Mouse (Mus musculus): ENCODE data around the gene Cyba. TPM values are rescaled to one million over a fixed set of nuclear protein-coding genes. Genes with fewer than 3 reads are reported as not detected.

Gene Cyba
- polyA plus RNA-seq, 1 experiment from 2014 or later, result 220 TPM

DNA sequence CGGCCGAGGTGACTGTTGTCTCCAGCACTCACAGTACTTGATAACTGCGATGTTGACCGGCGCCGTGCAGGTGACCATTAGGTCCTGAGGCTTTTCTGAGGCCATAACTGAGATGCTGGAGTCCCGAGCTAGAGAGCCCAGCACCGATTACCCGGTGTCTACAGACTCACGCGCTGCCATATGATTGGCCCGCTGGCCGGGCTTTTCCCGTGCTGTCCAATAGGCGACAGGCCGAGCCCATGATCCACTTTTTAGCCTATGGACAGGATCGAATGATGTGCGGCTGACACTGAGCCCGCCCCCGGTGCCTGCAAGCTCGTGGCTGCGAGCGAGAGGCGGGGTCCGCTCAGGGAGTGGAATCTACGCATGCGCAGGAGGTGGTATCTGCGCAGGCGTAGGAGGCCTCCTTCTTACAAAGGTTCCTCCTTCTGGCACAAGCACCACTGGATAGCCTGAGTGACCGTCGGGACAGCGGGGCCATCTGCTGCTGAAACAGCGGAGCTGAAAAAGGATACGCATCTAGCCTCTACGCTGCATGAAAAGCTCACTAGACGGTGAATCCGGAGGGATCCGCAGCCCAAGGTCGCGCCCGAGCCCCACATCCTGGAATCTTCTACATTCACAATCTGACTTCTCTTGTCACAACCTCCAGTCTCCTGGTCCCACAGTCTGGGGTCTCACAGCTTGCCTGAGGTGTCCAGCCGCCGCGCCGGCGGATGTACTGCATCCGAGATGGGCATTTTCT lies 10.7 kb upstream of the Cyba start, which contains the start of gene Mvd:
Gene Mvd, minus strand, starts transcription at position 161 of the 745 bp plus-strand sequence.
- Histone ChIP-seq H3K9me3 (ENCODE audit: low read length) (no peaks in the 10 kb centered on the region), H3K9ac (replicated peaks) (peak within 1 kb of the TSS; percentile 73), H3K4me1 (ENCODE audit: insufficient read depth) (peaks cover 29% of the 10 kb centered on the region), H3K27me3 (ENCODE audit: insufficient read depth, low read length) (no peaks in the 10 kb centered on the region), H3K36me3 (replicated peaks; ENCODE audit: insufficient read depth, low read length) (peaks cover 9% of the 10 kb centered on the region; the same call in 1 of the 2 replicates), H3K4me3 (ENCODE audit: low read depth, low read length) (peak within 1 kb of the TSS; percentile 70), H3K4me2 (ENCODE audit: low read depth, low read length) (peak within 1 kb of the TSS; percentile 100), H3K27ac (ENCODE audit: low read depth) (peak within 1 kb of the TSS; percentile 89)
- TF ChIP-seq EP300 (IDR thresholded peaks at IDR 0.05; ENCODE audit: low read depth) (no peak), CTCF (IDR thresholded peaks at IDR 0.05; ENCODE audit: low read depth) (peak; percentile 58)
- ATAC-seq (peak; percentile 96), DNase-seq (peak; percentile 98)
- under 1% methylated on average over 47 of the region's 47 CpGs for WGBS (ENCODE audit: insufficient replicate concordance)

DNA sequence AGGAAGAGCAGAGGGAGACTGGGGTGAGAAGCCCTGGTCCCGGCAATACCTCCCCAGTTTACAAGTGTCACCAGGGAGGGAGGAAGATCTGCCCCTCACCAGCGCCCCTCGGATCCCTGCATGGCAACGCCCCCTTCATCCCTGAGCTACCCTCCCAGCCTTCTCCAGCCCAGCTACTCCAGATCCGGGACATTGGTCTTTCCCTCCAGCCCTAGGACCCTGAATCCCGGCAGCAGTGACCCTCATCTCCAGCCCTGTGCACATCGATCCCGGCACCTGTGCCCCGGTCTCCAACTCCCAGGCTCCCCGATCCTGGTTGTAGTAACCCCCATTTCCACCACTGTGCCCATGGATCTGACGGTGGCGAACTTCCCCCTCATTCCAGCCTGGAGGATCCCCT lies 10.1 kb upstream of the Cyba start:
- no peak for DNase-seq
- Histone ChIP-seq H3K27me3 (ENCODE audit: insufficient read depth, low read length) (no peaks in the 10 kb centered on the region), H3K36me3 (replicated peaks; ENCODE audit: insufficient read depth, low read length) (peaks cover 9% of the 10 kb centered on the region; the same call in 1 of the 2 replicates), H3K4me2 (ENCODE audit: low read depth, low read length) (peak overlapping the region; percentile 100), H3K9me3 (ENCODE audit: low read length) (no peaks in the 10 kb centered on the region), H3K4me3 (ENCODE audit: low read depth, low read length) (peak overlapping the region; percentile 70), H3K27ac (ENCODE audit: low read depth) (peak overlapping the region; percentile 69), H3K4me1 (ENCODE audit: insufficient read depth) (peaks cover 29% of the 10 kb centered on the region), H3K9ac (replicated peaks) (peak overlapping the region; percentile 73)
- ATAC-seq, result no peak
- 2% methylated on average over 12 of the region's 12 CpGs for WGBS (ENCODE audit: insufficient replicate concordance)
- TF ChIP-seq CTCF (IDR thresholded peaks at IDR 0.05; ENCODE audit: low read depth) (no peak), EP300 (IDR thresholded peaks at IDR 0.05; ENCODE audit: low read depth) (no peak)

DNA sequence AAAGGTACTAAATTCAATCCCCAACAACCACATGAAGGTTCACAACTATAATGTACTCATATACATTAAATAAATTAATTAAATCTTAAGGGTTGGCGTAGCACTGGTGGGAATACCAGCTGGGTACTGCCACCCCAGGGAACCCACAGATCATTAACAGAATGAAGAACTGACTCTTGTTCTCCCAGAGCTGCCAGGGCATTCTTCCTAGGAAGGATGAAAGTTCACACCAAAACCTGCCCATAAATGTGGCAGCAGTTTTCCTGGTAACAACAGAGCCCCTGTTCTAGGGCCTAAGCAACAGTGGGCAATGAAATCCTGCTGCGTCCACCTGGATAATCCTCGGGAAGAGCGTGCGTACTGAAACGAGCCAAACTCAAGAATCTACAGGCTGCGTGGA lies 9.6 kb upstream of the Cyba start:
- Histone ChIP-seq H3K27me3 (ENCODE audit: insufficient read depth, low read length) (no peaks in the 10 kb centered on the region), H3K4me1 (ENCODE audit: insufficient read depth) (peaks cover 29% of the 10 kb centered on the region), H3K4me2 (ENCODE audit: low read depth, low read length) (peak overlapping the region; percentile 100), H3K36me3 (replicated peaks; ENCODE audit: insufficient read depth, low read length) (peaks cover 10% of the 10 kb centered on the region; the same call in 1 of the 2 replicates), H3K9me3 (ENCODE audit: low read length) (no peaks in the 10 kb centered on the region), H3K9ac (replicated peaks) (peak overlapping the region; percentile 73), H3K4me3 (ENCODE audit: low read depth, low read length) (peak overlapping the region; percentile 70), H3K27ac (ENCODE audit: low read depth) (0 out of 2 replicates have a peak overlapping the region, but pooled peaks have one; percentile 69)
- 26% methylated on average over 7 of the region's 7 CpGs for WGBS (ENCODE audit: insufficient replicate concordance)
- no peak for TF ChIP-seq EP300 (IDR thresholded peaks at IDR 0.05; ENCODE audit: low read depth)
- TF ChIP-seq CTCF (IDR thresholded peaks at IDR 0.05; ENCODE audit: low read depth), result no peak
- ATAC-seq (no peak), DNase-seq (no peak)

DNA sequence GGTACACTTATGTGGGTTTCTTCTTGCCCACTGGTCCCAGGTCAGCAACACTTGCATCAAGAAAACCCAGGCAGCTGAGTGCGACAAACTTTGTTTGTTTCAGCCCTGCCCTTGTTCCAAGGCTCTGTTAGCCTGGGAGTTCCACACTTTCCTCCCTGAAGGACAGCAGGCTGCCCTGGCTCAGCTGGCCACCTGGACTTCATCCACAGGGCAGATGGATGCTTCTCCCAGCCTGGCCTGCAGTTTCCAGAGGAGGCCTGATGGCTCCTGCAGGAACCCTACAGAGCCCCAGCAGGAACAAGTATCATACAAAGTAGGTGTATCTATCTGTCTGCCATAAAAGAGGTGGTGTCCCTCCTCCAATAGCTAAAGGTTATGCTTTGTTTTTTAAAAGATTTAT lies 8.6 kb upstream of the Cyba start:
- Histone ChIP-seq H3K9me3 (ENCODE audit: low read length) (no peaks in the 10 kb centered on the region), H3K9ac (replicated peaks) (no peak overlapping the region), H3K4me3 (ENCODE audit: low read depth, low read length) (no peak overlapping the region), H3K36me3 (replicated peaks; ENCODE audit: insufficient read depth, low read length) (peaks cover 14% of the 10 kb centered on the region), H3K27ac (ENCODE audit: low read depth) (no peak overlapping the region), H3K4me1 (ENCODE audit: insufficient read depth) (peaks cover 29% of the 10 kb centered on the region), H3K27me3 (ENCODE audit: insufficient read depth, low read length) (no peaks in the 10 kb centered on the region), H3K4me2 (ENCODE audit: low read depth, low read length) (no peak overlapping the region)
- no peak for ATAC-seq
- 78% methylated on average over 1 of the region's 1 CpGs for WGBS (ENCODE audit: insufficient replicate concordance)
- no peak for DNase-seq
- no peak for TF ChIP-seq CTCF (IDR thresholded peaks at IDR 0.05; ENCODE audit: low read depth)
- no peak for TF ChIP-seq EP300 (IDR thresholded peaks at IDR 0.05; ENCODE audit: low read depth)

DNA sequence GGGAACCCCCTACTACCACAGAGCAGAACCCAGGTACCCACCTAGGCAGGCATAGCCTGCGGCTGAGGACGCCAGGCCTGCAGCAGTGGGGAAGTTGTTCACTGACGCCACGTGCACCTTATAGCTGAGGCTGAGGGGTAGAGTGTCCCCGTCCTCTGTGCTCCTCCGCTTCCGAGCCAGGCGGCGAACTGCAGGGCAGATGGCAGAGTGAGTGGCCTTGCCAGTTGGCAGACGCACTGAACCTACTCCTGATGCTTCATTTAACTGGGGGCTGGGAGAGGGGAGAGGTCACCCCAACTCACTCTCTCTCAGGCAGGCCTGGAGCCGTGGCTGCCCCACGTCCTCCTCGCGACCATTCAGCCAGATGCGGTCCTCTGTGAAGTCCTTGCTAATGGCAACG lies 6.6 kb upstream of the Cyba start:
- no peaks in the 10 kb centered on the region for H3K9me3 ChIP-seq (ENCODE audit: low read length)
- no peak for ATAC-seq
- H3K4me3 ChIP-seq (ENCODE audit: low read depth, low read length), result no peak overlapping the region
- H3K4me1 ChIP-seq (ENCODE audit: insufficient read depth), result peaks cover 12% of the 10 kb centered on the region
- no peak for DNase-seq
- H3K36me3 ChIP-seq (replicated peaks; ENCODE audit: insufficient read depth, low read length), result peaks cover 23% of the 10 kb centered on the region
- no peak overlapping the region for H3K9ac ChIP-seq (replicated peaks)
- H3K27ac ChIP-seq (ENCODE audit: low read depth), result no peak overlapping the region
- no peak overlapping the region for H3K4me2 ChIP-seq (ENCODE audit: low read depth, low read length)
- WGBS (ENCODE audit: insufficient replicate concordance), result 85% methylated on average over 16 of the region's 16 CpGs
- no peaks in the 10 kb centered on the region for H3K27me3 ChIP-seq (ENCODE audit: insufficient read depth, low read length)
- TF ChIP-seq CTCF (IDR thresholded peaks at IDR 0.05; ENCODE audit: low read depth) (no peak), EP300 (IDR thresholded peaks at IDR 0.05; ENCODE audit: low read depth) (no peak)

DNA sequence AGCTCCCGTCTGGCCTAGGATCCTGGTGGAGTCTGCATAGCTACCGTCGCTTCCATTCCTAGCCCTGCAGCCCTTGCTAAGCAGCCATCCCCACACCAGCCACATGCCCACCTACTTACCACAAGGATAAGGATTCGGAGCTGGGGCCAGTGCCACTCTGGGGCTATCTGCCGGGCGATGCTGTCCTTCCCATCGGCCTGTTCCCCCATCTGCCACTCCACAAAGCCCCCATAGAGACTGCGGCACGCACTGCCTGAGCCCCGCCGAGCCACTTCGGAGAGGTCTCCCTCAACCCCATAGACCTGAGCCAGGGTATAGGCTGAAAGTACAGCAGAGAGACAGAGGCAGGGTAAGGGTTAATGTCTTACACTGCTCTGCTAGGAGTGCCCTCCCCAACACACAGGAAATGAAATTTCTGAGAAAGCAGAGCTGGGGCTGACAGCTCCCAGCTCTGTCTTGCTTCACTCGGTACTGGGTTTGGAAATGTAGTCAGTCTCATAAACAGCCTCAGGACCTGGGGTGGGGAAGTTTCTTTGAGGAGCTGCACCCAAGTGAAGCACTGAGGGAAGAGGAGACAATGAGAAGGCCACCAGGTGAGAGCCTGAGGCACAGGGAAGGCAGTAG lies 5.1 kb upstream of the Cyba start:
- 78% methylated on average over 13 of the region's 13 CpGs for WGBS (ENCODE audit: insufficient replicate concordance)
- Histone ChIP-seq H3K27me3 (ENCODE audit: insufficient read depth, low read length) (no peaks in the 10 kb centered on the region), H3K4me2 (ENCODE audit: low read depth, low read length) (peak overlapping the region; percentile 44), H3K4me1 (ENCODE audit: insufficient read depth) (peaks cover 16% of the 10 kb centered on the region), H3K9me3 (ENCODE audit: low read length) (no peaks in the 10 kb centered on the region), H3K36me3 (replicated peaks; ENCODE audit: insufficient read depth, low read length) (peaks cover 26% of the 10 kb centered on the region), H3K27ac (ENCODE audit: low read depth) (peak overlapping the region; percentile 31), H3K9ac (replicated peaks) (no peak overlapping the region), H3K4me3 (ENCODE audit: low read depth, low read length) (peak overlapping the region; percentile 19; the same call in 1 of the 2 replicates)
- no peak for DNase-seq
- ATAC-seq, result peak; percentile 12; the same call in 1 of the 2 replicates
- no peak for TF ChIP-seq EP300 (IDR thresholded peaks at IDR 0.05; ENCODE audit: low read depth)
- no peak for TF ChIP-seq CTCF (IDR thresholded peaks at IDR 0.05; ENCODE audit: low read depth)

Measured in liver, postnatal 0 days (tissue).